Mouse (Mus musculus) forebrain, embryonic 10.5 days (tissue): ENCODE data around the gene Fam83c. TPM values are rescaled to one million over a fixed set of nuclear protein-coding genes. Genes with fewer than 3 reads are reported as not detected.

Source experiments
- DNase-seq: peaks from one replicate; pipeline ENCODE4 v3.0.0-alpha.2; 2017; ENCODE audit warnings: low spot score; ENCODE audit errors: extremely low spot score
- H3K27ac ChIP-seq: fragments of 300-500 bp; sonication (generic); 2 replicates; pipeline ENCODE4 v1.5.1; 2016; ENCODE audit warnings: mild to moderate bottlenecking
- H3K27me3 ChIP-seq: fragments of 300-500 bp; sonication (generic); 2 replicates; pipeline ENCODE4 v1.6.1; 2016; ENCODE audit warnings: mild to moderate bottlenecking; ENCODE audit not compliant: poor library complexity, severe bottlenecking
- H3K36me3 ChIP-seq: fragments of 300-500 bp; sonication (generic); replicated peaks from 2 replicates; pipeline ENCODE4 v1.6.1; 2016; ENCODE audit warnings: mild to moderate bottlenecking, moderate library complexity
- H3K4me1 ChIP-seq: fragments of 300-500 bp; sonication (generic); 2 replicates; pipeline ENCODE4 v1.6.1; 2016
- H3K4me3 ChIP-seq: fragments of 300-500 bp; sonication (generic); 2 replicates; pipeline ENCODE4 v1.5.1; 2016; ENCODE audit warnings: mild to moderate bottlenecking, moderate library complexity
- H3K9me3 ChIP-seq: fragments of 300-500 bp; sonication (generic); 2 replicates; pipeline ENCODE4 v1.6.1; 2016; ENCODE audit warnings: mild to moderate bottlenecking, moderate library complexity
- WGBS: fragments of 180-500 bp; shearing (Covaris S2); methylation state at CpG from one replicate; pipeline ENCODE4 v1.1.7; 2016; 5-methylcytosine and 5-hydroxymethylcytosine counted together
- polyA plus RNA-seq: library from polyadenylated mRNA; unstranded; fragments of >200 nt; fragmentation: Nextera tagmentation; extraction: Ambion mirVana; gene quantifications from 2 replicates; pipeline ENCODE4 v1.2.1, GENCODE M21; 2016

Fam83c gene
- polyA plus RNA-seq, 1 experiment from 2014 or later: 0.29 TPM

GRCm38 (mm10) chr2:155778004-155778403 lies 56.6 kb downstream of the Fam83c start:
- no peaks in the 10 kb centered on the region for H3K9me3 ChIP-seq
- peaks cover 13% of the 10 kb centered on the region for H3K4me1 ChIP-seq
- H3K27ac ChIP-seq: no peak overlapping the region
- no peak overlapping the region for H3K4me3 ChIP-seq
- DNase-seq: no peak
- peaks cover 52% of the 10 kb centered on the region for H3K27me3 ChIP-seq
- no peaks in the 10 kb centered on the region for H3K36me3 ChIP-seq
- WGBS: 79% methylated on average over 6 of the region's 6 CpGs

GRCm38 (mm10) chr2:155777688-155777985 lies 57.0 kb downstream of the Fam83c start:
- Histone ChIP-seq H3K27ac (no peak overlapping the region), H3K27me3 (peaks cover 56% of the 10 kb centered on the region), H3K9me3 (no peaks in the 10 kb centered on the region), H3K4me3 (no peak overlapping the region), H3K4me1 (peaks cover 13% of the 10 kb centered on the region), H3K36me3 (no peaks in the 10 kb centered on the region)
- WGBS: 86% methylated on average over 4 of the region's 4 CpGs
- no peak for DNase-seq

Other genes with a start within 250 kb of the Fam83c start
- gene Gss, start 242.0 kb downstream of the Fam83c start, polyA plus RNA-seq: 22.6 and 24.2 TPM in 2 replicates
- gene Myh7b, start 223.6 kb downstream of the Fam83c start, polyA plus RNA-seq: 0.67 and 0.73 TPM in 2 replicates
- gene Trpc4ap, start 142.5 kb downstream of the Fam83c start, polyA plus RNA-seq: 116 and 126 TPM in 2 replicates
- 30.5 and 30.9 TPM in 2 replicates for gene Edem2, start 105.4 kb downstream of the Fam83c start, polyA plus RNA-seq
- gene Gm17581, start 99.0 kb downstream of the Fam83c start, polyA plus RNA-seq: not detected in 2 replicates
- 1.1 TPM in 2 replicates for gene Procr, start 83.7 kb downstream of the Fam83c start, polyA plus RNA-seq
- 0.17 and 0.35 TPM in 2 replicates for gene Mmp24, start 59.5 kb downstream of the Fam83c start, polyA plus RNA-seq
- gene BC029722, start 15.4 kb downstream of the Fam83c start, polyA plus RNA-seq: 5.9 and 6.8 TPM in 2 replicates
- 241 and 249 TPM in 2 replicates for gene Eif6, start 7.9 kb downstream of the Fam83c start, polyA plus RNA-seq
- gene Uqcc1, start 95.5 kb upstream of the Fam83c start, polyA plus RNA-seq: 78.4 and 82.2 TPM in 2 replicates
- not detected in 2 replicates for gene Gm15557, start 105.9 kb upstream of the Fam83c start, polyA plus RNA-seq
- gene Gdf5, start 110.5 kb upstream of the Fam83c start, polyA plus RNA-seq: 0.27 and 0.88 TPM in 2 replicates
- 28.8 and 28.9 TPM in 2 replicates for gene Cep250, start 121.6 kb upstream of the Fam83c start, polyA plus RNA-seq
- gene 6430550D23Rik, start 173.1 kb upstream of the Fam83c start, polyA plus RNA-seq: 1.4 and 2.1 TPM in 2 replicates
- gene Ergic3, start 173.2 kb upstream of the Fam83c start, polyA plus RNA-seq: 194 and 199 TPM in 2 replicates
- not detected in 2 replicates for gene Fer1l4, start 218.1 kb upstream of the Fam83c start, polyA plus RNA-seq
- gene Spag4, start 230.3 kb upstream of the Fam83c start, polyA plus RNA-seq: 4.1 TPM in 2 replicates